Comparison of ENCODE assay signal across 14 mouse cellular contexts in the genomic region with DNA sequence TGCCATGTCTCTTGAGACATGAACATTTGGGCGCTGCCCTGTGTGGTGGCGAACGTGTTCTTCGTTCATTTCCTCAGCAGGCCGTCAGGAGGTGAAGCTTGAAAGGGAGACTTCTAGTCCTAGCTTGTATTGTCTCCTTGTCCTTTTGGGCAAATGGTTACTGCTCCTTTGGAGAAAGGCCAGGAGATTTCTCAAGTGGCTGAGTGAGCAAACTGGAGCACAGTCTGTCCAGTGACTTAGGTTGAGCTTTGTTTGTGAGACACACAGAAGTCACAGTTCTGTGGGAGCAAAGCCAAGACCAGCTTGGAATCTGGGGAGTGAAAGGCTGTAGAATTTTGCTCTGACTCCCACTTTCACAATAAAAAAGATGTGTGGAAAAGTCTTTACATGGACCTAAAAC.
DNase-seq lines count a peak whose midpoint lies in the region; ATAC-seq and TF ChIP-seq lines count a peak whose summit lies in the region.
"Had no signal": no experiment of that assay in that cellular context is flagged by ENCODE, and none has a peak within 500 bp of the region (broad histone marks: within the 10 kb centered on the region; RNA-seq: fewer than 3 reads in every experiment).

No protein-coding gene starts in this region.

- peak; percentile 44 for DNase-seq in gastrocnemius, adult 2 months
- DNase-seq in gastrocnemius, postnatal 14 days = no peak
- DNase-seq in kidney, adult 9 months = peak; percentile 77
- peak; percentile 33 for DNase-seq in lung, embryonic 14.5 days
- no peak for DNase-seq in limb, embryonic 10.5 days (ENCODE audit: low spot score)
- no peak for DNase-seq in cerebellum, postnatal 36 days
- DNase-seq in right cerebral cortex, postnatal 14 days = no peak
- DNase-seq: left cerebral cortex, postnatal 4 days; thymus, adult 2 months had no signal

- ATAC-seq in kidney, embryonic 15.5 days (replicated peaks; ENCODE audit: low FRiP score) = no peak
- ATAC-seq in lung, embryonic 14.5 days (ENCODE audit: insufficient read depth) = no peak
- ATAC-seq: midbrain, embryonic 13.5 days had no signal

- intact Hi-C loops in gastrocnemius, adult 2 months (cut with DNase I) = no loop called here
- intact Hi-C loops in gastrocnemius, postnatal 14 days (cut with DNase I; ENCODE audit: low total_unique reads) = no loop called here

- H3K4me1 ChIP-seq in kidney, embryonic 15.5 days = no peaks in the 10 kb centered on the region
- no peaks in the 10 kb centered on the region for H3K4me1 ChIP-seq in lung, embryonic 14.5 days (ENCODE audit: insufficient read depth)
- no peaks in the 10 kb centered on the region for H3K4me1 ChIP-seq in limb, embryonic 10.5 days
- H3K4me1 ChIP-seq: embryonic facial prominence, embryonic 12.5 days; forebrain, embryonic 12.5 days; midbrain, embryonic 13.5 days; neural tube, embryonic 13.5 days had no signal

- no peaks in the 10 kb centered on the region for H3K9me3 ChIP-seq in kidney, embryonic 15.5 days (replicated peaks)
- no peaks in the 10 kb centered on the region for H3K9me3 ChIP-seq in lung, embryonic 14.5 days (ENCODE audit: low read depth, low read length)
- H3K9me3 ChIP-seq in limb, embryonic 10.5 days (replicated peaks) = no peaks in the 10 kb centered on the region
- H3K9me3 ChIP-seq: embryonic facial prominence, embryonic 12.5 days; forebrain, embryonic 12.5 days; midbrain, embryonic 13.5 days had no signal

- WGBS in kidney, embryonic 15.5 days = 93% methylated on average over 5 of the region's 5 CpGs
- 74% methylated on average over 5 of the region's 5 CpGs for WGBS in lung, embryonic 14.5 days
- WGBS in limb, embryonic 10.5 days = 92% methylated on average over 5 of the region's 5 CpGs

- no peak for TF ChIP-seq CTCF in gastrocnemius, adult 2 months (IDR thresholded peaks at IDR 0.05)
- TF ChIP-seq CTCF in lung, embryonic 14.5 days (IDR thresholded peaks at IDR 0.05; ENCODE audit: low read depth) = no peak

- H3K4me2 ChIP-seq in kidney, embryonic 15.5 days = no peak overlapping the region
- H3K4me2 ChIP-seq in lung, embryonic 14.5 days = no peak overlapping the region
- H3K4me2 ChIP-seq: embryonic facial prominence, embryonic 12.5 days; forebrain, embryonic 12.5 days; midbrain, embryonic 13.5 days; neural tube, embryonic 13.5 days had no signal

- no peak overlapping the region for H3K4me3 ChIP-seq in gastrocnemius, adult 2 months
- no peak overlapping the region for H3K4me3 ChIP-seq in kidney, embryonic 15.5 days (replicated peaks)
- no peak overlapping the region for H3K4me3 ChIP-seq in lung, embryonic 14.5 days (ENCODE audit: low read depth, low read length)
- H3K4me3 ChIP-seq in limb, embryonic 10.5 days = no peak overlapping the region
- H3K4me3 ChIP-seq: embryonic facial prominence, embryonic 12.5 days; forebrain, embryonic 12.5 days; midbrain, embryonic 13.5 days; neural tube, embryonic 13.5 days had no signal

- H3K27ac ChIP-seq in gastrocnemius, adult 2 months = no peak overlapping the region
- no peak overlapping the region for H3K27ac ChIP-seq in kidney, embryonic 15.5 days
- no peak overlapping the region for H3K27ac ChIP-seq in lung, embryonic 14.5 days (ENCODE audit: low read depth)
- H3K27ac ChIP-seq in limb, embryonic 10.5 days = no peak overlapping the region
- H3K27ac ChIP-seq: embryonic facial prominence, embryonic 12.5 days; forebrain, embryonic 12.5 days; midbrain, embryonic 13.5 days; neural tube, embryonic 13.5 days had no signal

- no peak overlapping the region for H3K9ac ChIP-seq in kidney, embryonic 15.5 days
- no peak overlapping the region for H3K9ac ChIP-seq in lung, embryonic 14.5 days
- H3K9ac ChIP-seq: embryonic facial prominence, embryonic 12.5 days; forebrain, embryonic 12.5 days; midbrain, embryonic 13.5 days; neural tube, embryonic 13.5 days had no signal

- no peaks in the 10 kb centered on the region for H3K27me3 ChIP-seq in kidney, embryonic 15.5 days
- no peaks in the 10 kb centered on the region for H3K27me3 ChIP-seq in lung, embryonic 14.5 days (ENCODE audit: insufficient read depth, low read length)
- H3K27me3 ChIP-seq in limb, embryonic 10.5 days (ENCODE audit: low read depth, poor library complexity, severe bottlenecking) = no peaks in the 10 kb centered on the region
- H3K27me3 ChIP-seq: embryonic facial prominence, embryonic 12.5 days; forebrain, embryonic 12.5 days; midbrain, embryonic 13.5 days; neural tube, embryonic 13.5 days had no signal

- H3K36me3 ChIP-seq in kidney, embryonic 15.5 days = no peaks in the 10 kb centered on the region
- no peaks in the 10 kb centered on the region for H3K36me3 ChIP-seq in lung, embryonic 14.5 days (ENCODE audit: insufficient read depth)
- H3K36me3 ChIP-seq in limb, embryonic 10.5 days = no peaks in the 10 kb centered on the region
- H3K36me3 ChIP-seq: embryonic facial prominence, embryonic 12.5 days; forebrain, embryonic 12.5 days; midbrain, embryonic 13.5 days; neural tube, embryonic 13.5 days had no signal

Comparison
In these comparisons a context has a peak if more than half of its experiments do, and no peak if none do; other contexts are left out.
1. DNase-seq: peak in gastrocnemius, adult 2 months (single experiment), kidney, adult 9 months (single experiment) and lung, embryonic 14.5 days (single experiment); none in gastrocnemius, postnatal 14 days (single experiment), limb, embryonic 10.5 days (single experiment), cerebellum, postnatal 36 days (0 of 2) and right cerebral cortex, postnatal 14 days (single experiment).